Mouse (Mus musculus): Measurements from ENCODE around the gene Gale.

- TF ChIP-seq POLR2A (IDR thresholded peaks at IDR 0.05; ENCODE audit: insufficient read depth, low read depth, low read length), result no peak
- TF ChIP-seq CTCF (IDR thresholded peaks at IDR 0.05; ENCODE audit: insufficient read depth, low read depth, low read length), result no peak
These were observed 1.3 kb upstream of the Gale start for GRCm38 (mm10) chr4:135962198-135962597.

Measured in olfactory bulb, adult 2 months (tissue).